Mouse (Mus musculus) CH12.LX (cell line): ENCODE data around the gene 4931428L18Rik. TPM values are rescaled to one million over a fixed set of nuclear protein-coding genes. Genes with fewer than 3 reads are reported as not detected.
A peak's percentile ranks its signal among the peaks of the same experiment; 100 is the strongest.

Experiments used
- DNase-seq: peaks from one replicate; pipeline ENCODE4 v3.0.0-alpha.2; 2013; ENCODE audit errors: extremely low read depth
- H3K27ac ChIP-seq: 2 replicates; pipeline ENCODE4 v1.5.1; 2012; ENCODE audit warnings: low read depth, mild to moderate bottlenecking, control low read depth, moderate library complexity; ENCODE audit not compliant: insufficient read depth
- H3K27me3 ChIP-seq: replicated peaks from 2 replicates; pipeline ENCODE3; 2012; ENCODE audit warnings: inconsistent platforms
- H3K36me3 ChIP-seq, 2 experiments: replicated peaks in 1 of 2; 2 replicates each; pipeline versions ENCODE3 to v1.6.1; 2012; ENCODE audit warnings: inconsistent platforms in 1 of 2, low read length in 1 of 2, mild to moderate bottlenecking in 1 of 2, mixed read lengths in 1 of 2, moderate library complexity in 1 of 2; ENCODE audit not compliant: control insufficient read depth in 1 of 2, insufficient read depth in 1 of 2
- H3K4me1 ChIP-seq, 2 experiments: 2 replicates each; pipeline ENCODE4 v1.6.1; 2012; ENCODE audit warnings: inconsistent platforms in 1 of 2, moderate library complexity in 1 of 2; ENCODE audit not compliant: insufficient read depth in 2 of 2, control insufficient read depth in 1 of 2
- H3K4me2 ChIP-seq: 2 replicates; pipeline ENCODE4 v1.6.1; 2012; ENCODE audit warnings: low read depth, mild to moderate bottlenecking, control low read depth; ENCODE audit not compliant: poor library complexity, insufficient read depth, severe bottlenecking
- H3K4me3 ChIP-seq, 3 experiments: fragments of 150-350 bp in 1 of 3; sonication (generic) in 1 of 3; replicated peaks in 1 of 3; 2 replicates each; pipeline versions ENCODE3 to v1.5.1; 2011 to 2012; ENCODE audit warnings: low read depth in 2 of 3, low read length in 2 of 3, mild to moderate bottlenecking in 2 of 3, moderate library complexity in 2 of 3, control low read depth in 1 of 3, improper control_type of control experiment in 1 of 3, inconsistent platforms in 1 of 3, mixed read lengths in 1 of 3; ENCODE audit not compliant: poor library complexity in 1 of 3
- H3K79me2 ChIP-seq: replicated peaks from 2 replicates; pipeline ENCODE4 v1.6.1; 2012; ENCODE audit warnings: mild to moderate bottlenecking, moderate library complexity; ENCODE audit not compliant: control insufficient read depth, poor library complexity, insufficient read depth, severe bottlenecking; ENCODE audit errors: extremely low read depth
- H3K9ac ChIP-seq: 2 replicates; pipeline ENCODE4 v1.6.1; 2012; ENCODE audit warnings: low read depth, mild to moderate bottlenecking, control low read depth, moderate library complexity; ENCODE audit not compliant: insufficient read depth
- H3K9me3 ChIP-seq: replicated peaks from 2 replicates; pipeline ENCODE3; 2012; ENCODE audit warnings: low read length, inconsistent platforms, mixed read lengths
- BHLHE40 ChIP-seq: IDR thresholded peaks from 2 replicates; pipeline ENCODE4 v1.6.1; 2011; ENCODE audit warnings: mild to moderate bottlenecking, low read depth, low read length, improper control_type of control experiment
- CHD2 ChIP-seq: IDR thresholded peaks from 2 replicates; pipeline ENCODE4 v1.6.1; 2011; ENCODE audit warnings: low read length, improper control_type of control experiment
- CTCF ChIP-seq, 2 experiments: IDR thresholded peaks in 1 of 2; conservative IDR thresholded peaks in 1 of 2; 2 replicates each; pipeline ENCODE4 v1.5.1; 2011 to 2012; ENCODE audit warnings: low read depth in 2 of 2, low read length in 2 of 2, improper control_type of control experiment in 1 of 2, inconsistent platforms in 1 of 2, mild to moderate bottlenecking in 1 of 2, moderate library complexity in 1 of 2
- HCFC1 ChIP-seq: IDR thresholded peaks from 2 replicates; pipeline ENCODE4 v1.6.1; 2012; ENCODE audit warnings: low read depth, mild to moderate bottlenecking, inconsistent platforms, low read length, improper control_type of control experiment
- JUN ChIP-seq: IDR thresholded peaks from 2 replicates; pipeline ENCODE4 v1.6.1; 2011; ENCODE audit warnings: low read depth, mild to moderate bottlenecking, low read length, improper control_type of control experiment, moderate library complexity; ENCODE audit not compliant: insufficient read depth
- KAT2A ChIP-seq: IDR thresholded peaks from 2 replicates; pipeline ENCODE4 v1.6.1; 2012; ENCODE audit warnings: low read length, improper control_type of control experiment, inconsistent platforms; ENCODE audit not compliant: insufficient replicate concordance
- MAFK ChIP-seq: IDR thresholded peaks from 2 replicates; pipeline ENCODE4 v1.6.1; 2011; ENCODE audit warnings: low read length, improper control_type of control experiment; ENCODE audit not compliant: insufficient replicate concordance
- MAX ChIP-seq: IDR thresholded peaks from 2 replicates; pipeline ENCODE4 v1.6.1; 2011; ENCODE audit warnings: low read length, improper control_type of control experiment
- MEF2A ChIP-seq: IDR thresholded peaks from 2 replicates; pipeline ENCODE4 v1.6.1; 2014; ENCODE audit warnings: low read depth, mild to moderate bottlenecking, inconsistent platforms, low read length, improper control_type of control experiment, borderline replicate concordance
- MXI1 ChIP-seq: IDR thresholded peaks from 2 replicates; pipeline ENCODE4 v1.6.1; 2011; ENCODE audit warnings: mild to moderate bottlenecking, low read depth, low read length, improper control_type of control experiment
- MYC ChIP-seq: IDR thresholded peaks from 2 replicates; pipeline ENCODE4 v1.6.1; 2011; ENCODE audit warnings: low read depth, mild to moderate bottlenecking, improper control_type of control experiment, low read length
- NELFE ChIP-seq: IDR thresholded peaks from 2 replicates; pipeline ENCODE4 v1.6.1; 2011; ENCODE audit warnings: low read depth, low read length, improper control_type of control experiment
- NRF1 ChIP-seq: IDR thresholded peaks from 2 replicates; pipeline ENCODE4 v1.6.1; 2014; ENCODE audit warnings: low read depth, mild to moderate bottlenecking, inconsistent platforms, low read length, improper control_type of control experiment, moderate library complexity
- POLR2A ChIP-seq: IDR thresholded peaks from 2 replicates; pipeline ENCODE4 v1.6.1; 2011; ENCODE audit warnings: low read depth, mild to moderate bottlenecking, improper control_type of control experiment, low read length
- RCOR1 ChIP-seq: conservative IDR thresholded peaks from 2 replicates; pipeline ENCODE4 v1.6.1; 2012; ENCODE audit warnings: low read depth, mild to moderate bottlenecking, inconsistent platforms, low read length, improper control_type of control experiment
- SIN3A ChIP-seq: IDR thresholded peaks from 2 replicates; pipeline ENCODE4 v1.6.1; 2012; ENCODE audit warnings: low read length, improper control_type of control experiment, inconsistent platforms
- TBP ChIP-seq: conservative IDR thresholded peaks from 2 replicates; pipeline ENCODE4 v1.6.1; 2011; ENCODE audit warnings: low read depth, low read length, improper control_type of control experiment
- TCF12 ChIP-seq: IDR thresholded peaks from 2 replicates; pipeline ENCODE4 v1.6.1; 2014; ENCODE audit warnings: low read depth, mild to moderate bottlenecking, inconsistent platforms, low read length, improper control_type of control experiment
- USF2 ChIP-seq: conservative IDR thresholded peaks from 2 replicates; pipeline ENCODE4 v1.6.1; 2011; ENCODE audit warnings: low read depth, low read length, improper control_type of control experiment
- ZC3H11A ChIP-seq: IDR thresholded peaks from 2 replicates; pipeline ENCODE4 v1.6.1; 2012; ENCODE audit warnings: low read depth, mild to moderate bottlenecking, inconsistent platforms, low read length, improper control_type of control experiment
- ZKSCAN1 ChIP-seq: IDR thresholded peaks from 2 replicates; pipeline ENCODE4 v1.6.1; 2012; ENCODE audit warnings: low read depth, inconsistent platforms, low read length, improper control_type of control experiment, borderline replicate concordance
- ZMIZ1 ChIP-seq: IDR thresholded peaks from 2 replicates; pipeline ENCODE4 v1.6.1; 2012; ENCODE audit warnings: low read depth, mild to moderate bottlenecking, inconsistent platforms, low read length, improper control_type of control experiment
- ZNF384 ChIP-seq: IDR thresholded peaks from 2 replicates; pipeline ENCODE4 v1.6.1; 2012; ENCODE audit warnings: low read depth, low read length, improper control_type of control experiment, inconsistent platforms
- dilution Hi-C: fragments of 300-500 bp; cut with MboI; formaldehyde crosslinking; loops from 2 replicates; pipeline ENCODE4 v1.14.3; 2020; ENCODE audit warnings: low sequenced_read_pairs; ENCODE audit not compliant: extremely low pct_unique_long_range_greater_than_20kb, extremely low pct_ligation_motif_present
- in situ Hi-C: fragments of 300-500 bp; cut with MboI; formaldehyde crosslinking; loops from 3 replicates; pipeline ENCODE4 v1.14.3; 2019; ENCODE audit warnings: low sequenced_read_pairs, low pct_ligation_motif_present, low pct_unique_long_range_greater_than_20kb, mixed read lengths
- polyA plus RNA-seq: library from polyadenylated mRNA; unstranded; fragments of >175 nt; gene quantifications from 2 replicates; pipeline ENCODE4 v1.2.1, GENCODE M21; 2012; ENCODE audit warnings: low read depth; ENCODE audit not compliant: insufficient read length
- total RNA-seq, 2 experiments: library from RNA; depleted of rRNA; stranded (reverse); fragments of 300-350 nt in 1 of 2; fragments of >200 nt in 1 of 2; gene quantifications; 2 replicates each; pipeline ENCODE4 v1.2.3; 2012 to 2014

Gene 4931428L18Rik
- total and polyA plus RNA-seq, 3 experiments: 4.6 to 11.0 (median 9.3) TPM

- dilution Hi-C loops (no loop called here), in situ Hi-C loops (no loop called here)
- TF ChIP-seq ZNF384: no peak
- Histone ChIP-seq H3K4me3 (no peak overlapping the region), H3K9me3 (no peaks in the 10 kb centered on the region), H3K36me3 (no peaks in the 10 kb centered on the region), H3K4me1 (peaks cover 0 to 8% of the 10 kb centered on the region in 2 experiments; a peak in 2 of 4 replicates), H3K27me3 (no peaks in the 10 kb centered on the region), H3K79me2 (peaks cover 17% of the 10 kb centered on the region), H3K4me2 (no peak overlapping the region), H3K27ac (no peak overlapping the region), H3K9ac (no peak overlapping the region)
- no peak for DNase-seq
Observed at GRCm38 (mm10) chr1:30951795-30952194, 270.7 kb downstream of the 4931428L18Rik start.

DNA sequence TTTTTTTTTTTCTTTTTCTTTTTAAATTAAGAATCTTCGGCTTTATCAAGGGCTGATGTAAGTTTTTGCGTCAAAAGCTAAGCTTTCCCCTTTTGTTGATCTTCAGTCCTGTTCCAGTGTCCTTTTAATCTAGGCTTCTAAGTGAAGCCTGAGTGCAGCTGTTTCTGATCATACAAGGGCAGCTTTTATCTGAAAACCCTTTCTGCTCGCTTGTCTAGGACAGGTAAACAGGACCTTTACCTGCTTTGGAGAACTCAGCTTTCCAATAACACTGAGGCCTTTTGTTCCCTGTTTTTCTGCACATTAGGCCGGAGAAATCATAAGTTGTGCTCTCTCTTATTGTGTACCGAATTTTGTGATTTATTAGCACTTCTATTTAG is 272.0 kb downstream of the 4931428L18Rik start:
- in situ Hi-C loops (no loop called here), dilution Hi-C loops (no loop called here)
- Histone ChIP-seq H3K27me3 (no peaks in the 10 kb centered on the region), H3K27ac (no peak overlapping the region), H3K4me3 (peak overlapping the region; percentile 63 to 76 (median 65)), H3K36me3 (peaks cover 0 to 3% of the 10 kb centered on the region in 2 experiments), H3K79me2 (peaks cover 25% of the 10 kb centered on the region), H3K9ac (peak overlapping the region; percentile 61), H3K4me1 (peaks cover 0 to 11% of the 10 kb centered on the region in 2 experiments; a peak in 2 of 4 replicates), H3K9me3 (no peaks in the 10 kb centered on the region)
- TF ChIP-seq RCOR1 (no peak), MEF2A (no peak), TBP (no peak), TCF12 (no peak), NRF1 (no peak), ZKSCAN1 (no peak), ZC3H11A (no peak)
- TF ChIP-seq, all 38 proteins: peak for 0
- H3K4me2 ChIP-seq: peak overlapping the region; percentile 68; the same call in 1 of the 2 replicates
- no peak for DNase-seq

- in situ Hi-C loops (loop anchor here (25.0 kb wide), 1 partner anchor 212 kb away; no protein-coding TSS in a partner anchor), dilution Hi-C loops (no loop called here)
Observed at GRCm38 (mm10) chr1:30949710-30950455, 272.6 kb downstream of the 4931428L18Rik start.

More at GRCm38 (mm10) chr1:30949710-30950455, 272.6 kb downstream of the 4931428L18Rik start:
- 0 out of 2 replicates have a peak, but pooled peaks have one; percentile 41 for TF ChIP-seq ZMIZ1
- TF ChIP-seq NRF1: peak; percentile 59
- peak; percentile 80 for TF ChIP-seq BHLHE40
- TF ChIP-seq JUN: no peak
- TF ChIP-seq MAFK: 0 out of 2 replicates have a peak, but pooled peaks have one; percentile 31
- peak; percentile 90 for TF ChIP-seq POLR2A
- peak; percentile 76 for TF ChIP-seq ZNF384
- TF ChIP-seq MAX: 0 out of 2 replicates have a peak, but pooled peaks have one; percentile 8
- peak; percentile 73 for TF ChIP-seq MXI1
- no peak for TF ChIP-seq CTCF (conservative IDR thresholded peaks at IDR 0.05 in 1 of 2, IDR thresholded peaks at IDR 0.05 in 1 of 2; ENCODE audit: low read depth in 2 of 2, low read length in 2 of 2)
- TF ChIP-seq MEF2A: peak; percentile 12; the same call in 1 of the 2 replicates
- no peak for TF ChIP-seq KAT2A
- TF ChIP-seq HCFC1: no peak; the same call in 1 of the 2 replicates
- TF ChIP-seq USF2: no peak
- TF ChIP-seq TCF12: 0 out of 2 replicates have a peak, but pooled peaks have one; percentile 37
- peak; percentile 7; the same call in 1 of the 2 replicates for TF ChIP-seq CHD2
- peak; percentile 82 for TF ChIP-seq NELFE
- TF ChIP-seq MYC: peak; percentile 75; the same call in 1 of the 2 replicates
- TF ChIP-seq SIN3A: peak; percentile 70
- TF ChIP-seq TBP: peak; percentile 88
- Histone ChIP-seq H3K27me3 (no peaks in the 10 kb centered on the region), H3K4me3 (peak overlapping the region; percentile 63 to 76 (median 65)), H3K79me2 (peaks cover 25% of the 10 kb centered on the region), H3K4me2 (peak overlapping the region; percentile 68; the same call in 1 of the 2 replicates), H3K9me3 (no peaks in the 10 kb centered on the region), H3K4me1 (peaks cover 0 to 11% of the 10 kb centered on the region in 2 experiments; a peak in 2 of 4 replicates), H3K9ac (peak overlapping the region; percentile 61), H3K36me3 (peaks cover 4 to 8% of the 10 kb centered on the region in 2 experiments), H3K27ac (peak overlapping the region; percentile 91)
- DNase-seq: peak; percentile 91
